ENCODE assay signal across 8 mouse cellular contexts in genomic region chr1:133423543-133424480, GRCm38 (mm10). TPM values are rescaled to one million over a fixed set of nuclear protein-coding genes. Genes with fewer than 3 reads are reported as not detected.
A peak's percentile ranks its signal among the peaks of the same experiment; 100 is the strongest.
DNase-seq lines count a peak whose midpoint lies in the region; ATAC-seq lines count a peak whose summit lies in the region.

Gene Sox13 (minus strand): TSS chr1:133424377.

- under 1% methylated on average over 125 of the region's 128 CpGs for WGBS in forebrain, embryonic 10.5 days
- under 1% methylated on average over 119 of the region's 128 CpGs for WGBS in heart, embryonic 16.5 days
- under 1% methylated on average over 83 of the region's 128 CpGs for WGBS in lung, embryonic 16.5 days

- H3K27ac ChIP-seq in forebrain, embryonic 10.5 days, result peak within 1 kb of the TSS; percentile 95
- H3K27ac ChIP-seq in heart, embryonic 16.5 days (ENCODE audit: low read length), result peak within 1 kb of the TSS; percentile 90
- H3K27ac ChIP-seq in lung, embryonic 16.5 days (ENCODE audit: low read length), result peak within 1 kb of the TSS; percentile 91

- H3K36me3 ChIP-seq in forebrain, embryonic 10.5 days (replicated peaks), result no peaks in the 10 kb centered on the region
- H3K36me3 ChIP-seq in heart, embryonic 16.5 days (ENCODE audit: control insufficient read depth, insufficient read depth), result no peaks in the 10 kb centered on the region
- no peaks in the 10 kb centered on the region for H3K36me3 ChIP-seq in lung, embryonic 16.5 days (ENCODE audit: control insufficient read depth, insufficient read depth, low read length)

- peak; percentile 19 to 38 for DNase-seq in B cell, adult 2 months
- peak; percentile 83 for DNase-seq in adrenal gland, postnatal 10 days
- peak; percentile 77 for DNase-seq in forebrain, embryonic 10.5 days (ENCODE audit: extremely low spot score, low spot score)
- peak; percentile 82 to 90 for DNase-seq in kidney, postnatal 4 days
- peak; percentile 9 for DNase-seq in retina, adult 2 months (ENCODE audit: low read depth, low spot score)
- DNase-seq in natural killer cell, adult 2 months (ENCODE audit: low spot score in 2 of 2), result no peak

- H3K4me2 ChIP-seq in heart, embryonic 16.5 days (ENCODE audit: low read depth, low read length), result peak within 1 kb of the TSS; percentile 99
- H3K4me2 ChIP-seq in lung, embryonic 16.5 days (ENCODE audit: low read depth, low read length), result peak within 1 kb of the TSS; percentile 95

- H3K4me1 ChIP-seq in forebrain, embryonic 10.5 days, result peaks cover 53% of the 10 kb centered on the region
- H3K4me1 ChIP-seq in heart, embryonic 16.5 days (ENCODE audit: control insufficient read depth, insufficient read depth, low read length), result peaks cover 14% of the 10 kb centered on the region; the same call in 1 of the 2 replicates
- peaks cover 23% of the 10 kb centered on the region for H3K4me1 ChIP-seq in lung, embryonic 16.5 days (replicated peaks; ENCODE audit: control insufficient read depth, insufficient read depth, low read length)

- ATAC-seq in heart, embryonic 16.5 days (replicated peaks; ENCODE audit: extremely low read depth, insufficient read depth, low FRiP score), result peak; percentile 77
- peak; percentile 81 for ATAC-seq in lung, embryonic 16.5 days (ENCODE audit: low read depth)

- H3K9ac ChIP-seq in heart, embryonic 16.5 days (ENCODE audit: low read length), result peak within 1 kb of the TSS; percentile 89
- peak within 1 kb of the TSS; percentile 79 for H3K9ac ChIP-seq in lung, embryonic 16.5 days (ENCODE audit: low read length)

- H3K27me3 ChIP-seq in forebrain, embryonic 10.5 days (ENCODE audit: poor library complexity, severe bottlenecking), result 0 out of 2 replicates have a peak, but pooled peaks cover 8% of the 10 kb centered on the region
- no peaks in the 10 kb centered on the region for H3K27me3 ChIP-seq in heart, embryonic 16.5 days (ENCODE audit: control insufficient read depth, insufficient read depth, low read length)
- H3K27me3 ChIP-seq in lung, embryonic 16.5 days (ENCODE audit: control insufficient read depth, insufficient read depth, low read depth, low read length), result no peaks in the 10 kb centered on the region

- H3K9me3 ChIP-seq in forebrain, embryonic 10.5 days, result 0 out of 2 replicates have a peak, but pooled peaks cover under 1% of the 10 kb centered on the region
- H3K9me3 ChIP-seq in heart, embryonic 16.5 days (replicated peaks; ENCODE audit: control insufficient read depth, low read length), result no peaks in the 10 kb centered on the region
- H3K9me3 ChIP-seq in lung, embryonic 16.5 days (ENCODE audit: control insufficient read depth, low read length), result no peaks in the 10 kb centered on the region

- peak within 1 kb of the TSS; percentile 91 for H3K4me3 ChIP-seq in forebrain, embryonic 10.5 days
- peak within 1 kb of the TSS; percentile 84 for H3K4me3 ChIP-seq in heart, embryonic 16.5 days (ENCODE audit: low read length)
- H3K4me3 ChIP-seq in lung, embryonic 16.5 days (ENCODE audit: low read length), result peak within 1 kb of the TSS; percentile 83

RNA-seq across cellular contexts. Expression of gene Sox13, which starts in this region (rescaled TPM):
- total RNA-seq in adrenal gland, postnatal 10 days (2021), result 10 to 100 TPM; 18.5 to 23.2 TPM
- 12.5 and 14.1 TPM in 2 replicates for polyA plus RNA-seq in forebrain, embryonic 10.5 days (2016; fragmentation: Nextera tagmentation; extraction: Ambion mirVana)
- 4.3 and 5.8 TPM in 2 replicates for polyA plus RNA-seq in heart, embryonic 16.5 days (2015; fragmentation: Nextera tagmentation; extraction: Ambion mirVana)
- polyA plus RNA-seq in lung, embryonic 16.5 days (2015; fragmentation: Nextera tagmentation; extraction: Ambion mirVana), result 6.1 and 6.7 TPM in 2 replicates

Comparison
In these comparisons a context has a peak if more than half of its experiments do, and no peak if none do; other contexts are left out.
1. DNase-seq: peak in B cell, adult 2 months (2 of 2), adrenal gland, postnatal 10 days (single experiment), forebrain, embryonic 10.5 days (single experiment), kidney, postnatal 4 days (2 of 2) and retina, adult 2 months (single experiment); none in natural killer cell, adult 2 months (0 of 2).
2. Peak in every context shown above with its lines, with median percentiles within 50 percentile points of each other: H3K27ac ChIP-seq and H3K4me3 ChIP-seq.